Mouse (Mus musculus): ENCODE data around the gene Hist1h1t.

Gene Hist1h1t

GRCm38 (mm10) chr13:23695514-23695913 lies at the start of gene Hist1h1t:
Gene Hist1h1t (plus strand): TSS chr13:23695814.
- DNase-seq (ENCODE audit: low read depth, low spot score) = no peak

- DNase-seq (ENCODE audit: low read depth, low spot score) = no peak
Observed at GRCm38 (mm10) chr13:23659636-23660366, 35.8 kb upstream of the Hist1h1t start.

- no peak for DNase-seq (ENCODE audit: low read depth, low spot score)
Observed at GRCm38 (mm10) chr13:23662536-23662935, 33.1 kb upstream of the Hist1h1t start.

GRCm38 (mm10) chr13:23681990-23682582 lies 13.5 kb upstream of the Hist1h1t start:
- DNase-seq (ENCODE audit: low read depth, low spot score) = peak; percentile 47

- DNase-seq (ENCODE audit: low read depth, low spot score) = peak; percentile 35
Observed at GRCm38 (mm10) chr13:23682623-23682946, 13.0 kb upstream of the Hist1h1t start.

- DNase-seq (ENCODE audit: low read depth, low spot score) = peak; percentile 39
Observed at GRCm38 (mm10) chr13:23682947-23683754, 12.5 kb upstream of the Hist1h1t start.

GRCm38 (mm10) chr13:23683755-23684281 lies 11.8 kb upstream of the Hist1h1t start, which contains the start of the genes Hist1h2ac and Hist1h2bc:
Gene Hist1h2ac (minus strand): TSS chr13:23683948.
Gene Hist1h2bc (plus strand): TSS chr13:23684199.
- peak; percentile 99 for DNase-seq (ENCODE audit: low read depth, low spot score)

- DNase-seq (ENCODE audit: low read depth, low spot score) = peak; percentile 86
Observed at GRCm38 (mm10) chr13:23684295-23684945, 11.2 kb upstream of the Hist1h1t start.

- peak; percentile 77 for DNase-seq (ENCODE audit: low read depth, low spot score)
Observed at GRCm38 (mm10) chr13:23685121-23685861, 10.3 kb upstream of the Hist1h1t start.

- peak; percentile 37 for DNase-seq (ENCODE audit: low read depth, low spot score)
Observed at GRCm38 (mm10) chr13:23685966-23686365, 9.6 kb upstream of the Hist1h1t start.

- no peak for DNase-seq (ENCODE audit: low read depth, low spot score)
Observed at GRCm38 (mm10) chr13:23687181-23687580, 8.4 kb upstream of the Hist1h1t start.

GRCm38 (mm10) chr13:23687907-23688306 lies 7.7 kb upstream of the Hist1h1t start:
- DNase-seq (ENCODE audit: low read depth, low spot score) = no peak

GRCm38 (mm10) chr13:23688956-23689355 lies 6.7 kb upstream of the Hist1h1t start:
- no peak for DNase-seq (ENCODE audit: low read depth, low spot score)

GRCm38 (mm10) chr13:23689459-23689858 lies 6.2 kb upstream of the Hist1h1t start:
- no peak for DNase-seq (ENCODE audit: low read depth, low spot score)

GRCm38 (mm10) chr13:23693856-23694440 lies 1.7 kb upstream of the Hist1h1t start:
- DNase-seq (ENCODE audit: low read depth, low spot score) = no peak

GRCm38 (mm10) chr13:23694956-23695355 lies 658 bp upstream of the Hist1h1t start:
- DNase-seq (ENCODE audit: low read depth, low spot score) = no peak

- no peak for DNase-seq (ENCODE audit: low read depth, low spot score)
Observed at GRCm38 (mm10) chr13:23696061-23696474, 454 bp downstream of the Hist1h1t start.

- peak; percentile 90 for DNase-seq (ENCODE audit: low read depth, low spot score)
Observed at GRCm38 (mm10) chr13:23697491-23698299, 2.1 kb downstream of the Hist1h1t start.

- peak; percentile 99 for DNase-seq (ENCODE audit: low read depth, low spot score)
Observed at GRCm38 (mm10) chr13:23698300-23698693, 2.7 kb downstream of the Hist1h1t start, which contains the start of gene Hist1h4c. Gene Hist1h4c (minus strand): TSS chr13:23698454.

Measured in 3T3-L1 (cell line).